Mouse (Mus musculus): ENCODE data around the gene Lrrc56.

The Lrrc56 gene

DNA sequence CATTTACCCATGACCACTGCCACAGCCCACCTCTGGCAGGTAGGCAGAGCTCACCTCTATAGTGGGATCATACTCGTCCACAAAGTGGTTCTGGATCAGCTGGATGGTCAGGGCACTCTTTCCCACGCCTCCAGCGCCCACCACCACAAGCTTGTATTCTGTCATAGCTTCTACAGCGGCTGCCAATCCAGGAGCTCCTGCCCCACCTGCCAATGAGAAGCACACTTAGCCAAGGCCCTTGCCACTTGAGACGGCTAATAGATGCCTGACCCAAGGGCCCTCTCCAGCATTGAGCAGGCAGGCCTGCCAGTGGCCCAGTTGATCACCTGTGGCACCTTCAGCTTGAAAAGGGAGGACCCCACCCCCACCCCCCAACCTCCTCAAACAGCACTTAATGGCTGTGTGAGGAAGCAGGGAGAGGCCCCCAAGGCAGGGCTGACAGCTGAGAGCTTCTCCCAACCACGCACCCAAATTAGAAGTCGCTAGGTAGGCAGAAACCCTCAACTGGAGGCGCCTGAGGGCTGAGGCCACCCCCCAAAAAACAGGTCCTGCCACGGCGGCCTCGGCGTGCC, 1.1 kb upstream of the Lrrc56 start:
- no peak for DNase-seq (ENCODE audit: low spot score)

DNA sequence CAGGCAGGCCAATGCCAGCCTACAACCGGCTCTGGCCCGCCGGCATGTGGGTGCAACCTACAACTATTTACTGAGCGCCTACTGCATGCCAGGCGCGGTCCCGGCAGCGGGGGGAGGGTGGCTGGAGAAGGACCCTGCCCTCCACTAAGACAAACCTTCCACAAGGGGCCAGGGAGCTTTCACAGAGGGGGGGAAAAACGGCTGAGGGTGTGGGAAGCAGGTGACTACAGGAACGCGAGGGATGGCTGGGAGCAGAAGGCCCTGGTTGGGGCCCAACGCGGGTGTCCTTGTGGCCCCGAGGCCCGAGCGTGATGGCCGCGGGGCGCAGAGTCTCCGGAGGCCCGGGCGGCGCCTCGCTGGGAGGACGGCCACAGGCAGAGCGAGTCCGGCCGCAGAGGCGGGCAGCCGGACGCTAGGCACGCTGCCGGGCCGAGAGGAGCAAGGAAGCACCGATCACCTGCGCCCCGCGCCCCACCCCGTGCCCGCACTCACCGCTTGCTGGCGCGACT, 555 bp upstream of the Lrrc56 start:
- DNase-seq (ENCODE audit: low spot score), result no peak

GRCm38 (mm10) chr7:141194409-141194808, 452 bp downstream of the Lrrc56 start:
- no peak for DNase-seq (ENCODE audit: low spot score)

DNA sequence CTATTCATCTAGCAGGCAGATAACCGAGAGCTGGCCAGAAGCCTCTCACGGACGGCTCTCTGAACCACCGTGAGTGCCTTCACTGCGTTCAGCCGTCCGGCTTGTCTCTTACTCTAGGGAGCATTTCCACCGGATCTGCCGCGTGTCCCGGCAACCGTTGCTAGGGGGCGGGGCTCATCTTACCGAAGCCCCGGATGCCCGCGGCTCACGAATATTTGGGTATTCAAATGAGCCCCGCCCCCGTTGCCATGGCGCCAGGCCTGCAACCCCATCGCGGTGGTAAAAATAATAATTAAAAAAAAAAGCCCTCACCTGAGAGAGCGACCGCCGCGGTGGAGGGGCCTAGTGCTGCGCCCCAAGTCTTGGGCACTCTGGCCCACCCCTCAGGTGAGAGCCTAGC, 873 bp downstream of the Lrrc56 start:
- peak; percentile 93 for DNase-seq (ENCODE audit: low spot score)

DNA sequence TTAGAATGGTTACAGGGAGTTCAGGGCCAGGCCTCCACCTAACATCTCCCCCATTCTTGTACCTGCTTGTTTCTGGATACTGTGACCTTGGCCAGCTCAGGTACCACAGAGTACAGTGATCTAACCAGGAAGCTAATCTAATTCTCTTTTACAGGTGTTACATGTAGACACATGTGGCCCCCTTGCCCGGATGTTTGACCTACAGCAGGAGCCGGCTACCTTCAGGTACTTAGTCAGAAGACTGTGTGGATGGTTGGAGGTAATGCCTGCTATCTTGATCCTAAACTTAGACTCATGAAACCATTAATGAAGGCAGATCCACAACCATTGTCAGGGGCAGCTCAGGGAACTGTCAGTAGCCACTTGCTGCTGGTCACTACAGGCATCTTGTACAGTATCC, 1.8 kb downstream of the Lrrc56 start:
- DNase-seq (ENCODE audit: low spot score), result no peak

DNA sequence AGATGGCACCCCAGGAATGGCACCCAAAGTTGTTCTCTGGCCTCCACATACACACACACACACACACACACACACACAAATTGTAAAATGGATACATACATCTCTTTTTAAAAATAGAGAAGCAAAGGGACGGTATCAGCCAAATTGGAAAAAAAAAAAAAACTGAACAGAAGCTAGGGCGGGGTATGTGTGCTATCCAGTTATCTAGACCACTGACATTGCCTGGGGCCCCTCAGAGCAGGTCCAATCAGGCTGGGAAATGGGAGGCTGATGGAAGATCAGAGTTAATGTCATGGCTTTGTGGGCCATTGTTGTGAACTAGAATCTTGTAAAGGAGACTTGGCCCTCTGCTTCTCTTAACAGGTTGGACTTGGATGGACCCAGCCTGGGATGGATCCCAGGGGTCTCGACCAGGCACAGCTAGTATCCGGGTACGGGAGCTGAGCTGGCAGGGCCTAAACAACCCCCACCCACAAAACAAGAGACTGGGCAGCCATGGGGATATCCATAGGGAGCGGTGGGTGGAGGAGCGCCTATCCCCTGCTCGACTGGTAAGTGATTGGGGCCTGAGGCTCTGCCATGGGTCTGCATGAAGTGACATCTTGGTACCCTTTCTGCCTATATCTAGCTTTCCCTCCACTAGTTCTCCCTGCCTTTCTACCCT, 2.8 kb downstream of the Lrrc56 start:
- DNase-seq (ENCODE audit: low spot score), result no peak

- no peak for DNase-seq (ENCODE audit: low spot score)
Measured at GRCm38 (mm10) chr7:141198121-141198520, 4.2 kb downstream of the Lrrc56 start.

DNA sequence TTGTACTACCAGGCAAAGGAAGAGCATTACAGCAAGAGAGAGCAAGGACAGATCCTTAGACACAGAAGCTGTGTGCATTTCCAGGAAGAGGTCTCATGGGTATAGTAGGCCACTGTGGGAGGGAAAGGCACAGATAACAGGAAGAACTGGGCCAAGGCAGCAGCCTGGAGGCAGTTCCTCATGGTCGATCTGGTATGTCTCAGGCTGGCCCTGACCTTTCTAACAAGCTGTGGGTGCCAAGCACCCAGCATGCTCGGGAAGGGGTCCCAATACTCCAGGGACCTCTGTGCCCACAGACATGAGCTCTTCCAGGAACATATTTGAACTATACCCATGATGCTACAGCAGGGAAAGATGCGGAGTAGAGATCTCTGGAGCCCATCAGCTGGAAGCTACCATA, 10.6 kb downstream of the Lrrc56 start:
- DNase-seq (ENCODE audit: low spot score), result no peak

GRCm38 (mm10) chr7:141205504-141205903, 11.5 kb downstream of the Lrrc56 start:
- DNase-seq (ENCODE audit: low spot score), result no peak

DNA sequence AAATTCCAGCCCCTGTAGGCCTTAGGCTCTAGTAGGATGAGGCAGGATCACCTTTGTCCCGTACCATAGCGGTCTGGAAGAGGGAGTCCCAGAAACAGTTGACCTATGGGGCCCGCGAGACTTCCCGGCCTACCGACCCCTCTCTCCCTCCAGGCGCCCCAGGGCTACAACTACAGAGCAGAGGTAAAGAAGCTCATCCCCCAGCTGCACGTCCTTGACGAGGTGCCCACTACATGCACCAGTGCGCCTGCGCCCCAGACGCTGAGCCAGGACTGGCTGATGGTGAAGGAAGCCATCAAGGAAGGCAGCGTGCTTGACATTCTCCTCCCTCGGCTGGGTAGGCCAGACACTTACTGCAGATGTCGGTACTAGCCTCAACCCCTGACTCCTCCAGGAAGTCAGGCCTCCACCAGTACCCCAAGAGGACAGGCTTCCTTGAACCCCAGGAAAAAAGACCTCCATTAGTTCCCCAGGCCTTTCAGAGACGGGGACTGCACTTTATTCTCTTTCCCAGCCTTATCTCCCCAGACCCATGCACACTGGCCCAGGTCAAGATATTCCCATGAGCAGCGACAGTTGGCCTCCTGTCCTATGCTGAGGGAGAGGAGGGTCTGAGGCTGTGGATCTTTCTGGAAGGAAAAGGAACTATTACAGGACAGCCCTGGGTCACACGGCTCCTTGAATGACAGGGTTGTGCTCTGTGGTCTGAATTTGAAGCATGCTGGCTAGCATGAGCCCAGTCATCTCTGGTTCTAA, 12.4 kb downstream of the Lrrc56 start:
- DNase-seq (ENCODE audit: low spot score), result no peak

GRCm38 (mm10) chr7:141209526-141209925, 15.6 kb downstream of the Lrrc56 start:
- DNase-seq (ENCODE audit: low spot score), result no peak

DNA sequence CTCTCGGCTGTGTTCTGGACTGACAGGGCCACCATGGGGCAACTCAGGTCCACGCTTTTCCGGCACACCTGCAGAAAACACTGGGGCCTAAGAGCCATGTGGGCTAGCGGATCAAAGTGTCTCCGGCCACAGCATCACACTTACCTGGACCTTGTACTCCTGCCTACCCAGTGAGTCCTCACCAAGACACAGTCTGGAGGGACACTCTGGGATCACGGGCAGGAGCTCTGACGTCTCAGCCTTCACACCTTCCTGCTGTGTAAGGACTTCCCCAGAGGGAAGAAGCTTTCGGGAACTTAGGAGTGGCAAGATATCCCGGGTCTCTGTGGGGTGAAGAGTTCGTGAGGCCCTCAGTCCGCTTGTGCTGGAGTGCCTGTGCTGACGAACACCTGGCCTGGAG, 16.2 kb downstream of the Lrrc56 start:
- no peak for DNase-seq (ENCODE audit: low spot score)

- DNase-seq (ENCODE audit: low spot score), result no peak
Measured at GRCm38 (mm10) chr7:141210606-141211131, 16.7 kb downstream of the Lrrc56 start.

DNA sequence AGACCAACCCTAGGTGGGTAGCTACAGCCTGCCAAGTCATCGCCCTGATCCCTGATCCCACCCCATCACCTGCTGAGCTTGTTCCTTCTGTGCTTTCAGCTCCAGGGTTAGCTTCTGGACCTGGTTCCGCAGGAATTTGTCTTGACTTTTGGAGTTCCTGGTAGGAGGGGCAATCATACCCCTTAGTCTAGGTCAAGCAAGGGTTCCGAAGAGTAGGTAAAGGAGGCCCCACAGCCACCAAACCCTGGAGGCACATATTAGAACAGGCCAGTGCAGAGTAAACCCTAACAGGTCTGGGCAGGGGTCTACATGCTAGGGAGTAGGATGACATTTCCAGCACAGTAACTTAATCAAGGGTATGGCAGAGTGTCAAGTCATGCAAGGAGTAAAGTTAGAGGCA, 19.2 kb downstream of the Lrrc56 start:
- DNase-seq (ENCODE audit: low spot score), result no peak

DNA sequence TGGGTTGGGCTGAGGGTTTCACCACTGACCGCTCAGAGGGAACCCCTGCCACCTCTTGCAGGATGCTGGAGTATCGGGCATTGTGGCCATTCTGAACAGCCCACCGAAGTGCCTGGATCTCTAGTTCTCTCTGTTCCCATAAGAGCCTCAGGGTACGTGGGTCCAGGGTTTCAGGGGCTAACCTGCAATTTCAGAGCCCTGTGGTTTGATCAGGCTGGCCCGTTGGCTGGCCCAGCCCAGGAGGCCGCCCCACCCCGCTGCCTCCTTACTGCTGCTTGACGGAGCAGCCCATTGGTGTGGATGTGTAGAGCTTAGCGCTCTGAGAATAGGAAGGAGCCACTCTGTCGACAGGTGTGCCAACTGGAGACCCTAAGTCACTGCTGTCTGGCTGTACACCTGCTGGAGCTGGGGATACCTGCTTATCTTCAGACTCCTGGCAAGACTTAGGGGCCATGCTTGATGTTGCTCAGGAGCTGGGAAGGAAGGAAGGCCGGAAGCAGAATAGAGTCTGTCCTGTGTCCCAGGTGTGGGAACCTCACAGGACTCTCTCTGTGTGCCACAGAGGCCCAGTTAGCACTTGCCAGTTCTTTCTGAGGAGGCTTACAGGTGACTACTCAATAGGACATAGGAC, 19.8 kb downstream of the Lrrc56 start, which contains the start of gene Lmntd2:
Gene Lmntd2 (minus strand): TSS at position 476 of the 631 bp plus-strand sequence.
- no peak for DNase-seq (ENCODE audit: low spot score)

GRCm38 (mm10) chr7:141214310-141214709, 20.4 kb downstream of the Lrrc56 start:
- DNase-seq (ENCODE audit: low spot score), result no peak

- peak; percentile 94 for DNase-seq (ENCODE audit: low spot score)
Measured at GRCm38 (mm10) chr7:141215101-141215879, 21.3 kb downstream of the Lrrc56 start, which contains the start of gene Rassf7. Gene Rassf7, plus strand, starts transcription at chr7:141215860.

GRCm38 (mm10) chr7:141215880-141216733, 22.1 kb downstream of the Lrrc56 start:
- no peak for DNase-seq (ENCODE audit: low spot score)

DNA sequence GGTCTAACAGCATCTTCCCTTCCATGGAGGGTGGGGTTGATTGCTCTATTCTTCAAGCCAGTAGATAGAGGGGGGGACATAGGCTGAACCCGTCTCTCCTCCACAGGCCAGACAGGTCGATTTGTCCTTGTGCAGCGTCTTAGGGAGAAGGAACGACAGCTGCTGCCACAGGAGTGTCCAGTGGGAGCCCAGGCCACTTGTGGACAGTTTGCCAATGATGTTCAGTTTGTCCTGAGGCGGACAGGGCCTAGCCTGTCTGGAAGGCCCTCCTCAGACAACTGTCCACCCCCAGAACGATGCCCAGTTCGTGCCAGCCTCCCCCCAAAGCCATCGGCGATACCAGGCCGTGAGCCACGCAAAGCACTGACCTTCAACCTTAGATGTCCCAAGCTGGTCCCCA, 22.9 kb downstream of the Lrrc56 start:
- DNase-seq (ENCODE audit: low spot score), result no peak

DNA sequence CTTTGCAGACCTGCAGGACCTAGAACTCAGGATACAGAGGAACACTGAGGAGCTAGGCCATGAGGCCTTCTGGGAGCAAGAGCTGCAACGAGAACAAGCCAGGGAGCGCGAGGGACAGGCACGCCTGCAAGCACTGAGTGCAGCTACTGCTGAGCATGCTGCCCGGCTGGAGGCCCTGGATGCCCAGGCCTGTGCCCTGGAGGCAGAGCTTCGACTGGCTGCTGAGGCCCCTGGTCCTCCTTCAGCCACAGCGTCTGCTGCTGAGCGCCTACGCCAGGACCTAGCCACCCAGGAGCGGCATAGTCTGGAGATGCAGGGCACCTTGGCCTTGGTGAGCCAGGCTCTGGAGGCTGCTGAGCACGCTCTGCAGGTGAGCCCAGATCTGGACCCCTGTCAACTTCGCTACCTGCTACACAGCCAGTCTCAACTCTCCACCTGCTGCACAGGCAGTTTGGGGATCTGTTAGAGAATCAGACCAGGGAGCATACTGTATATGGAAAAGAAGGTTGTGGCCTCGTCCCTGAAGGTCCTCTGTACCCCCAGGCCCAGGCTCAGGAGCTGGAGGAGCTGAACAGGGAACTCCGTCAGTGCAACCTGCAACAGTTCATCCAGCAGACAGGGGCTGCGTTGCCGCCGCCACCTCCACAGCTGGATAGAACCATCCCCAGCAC, 23.5 kb downstream of the Lrrc56 start:
- no peak for DNase-seq (ENCODE audit: low spot score)
